Mouse (Mus musculus): ENCODE data around the gene Ap2b1. TPM values are rescaled to one million over a fixed set of nuclear protein-coding genes. Genes with fewer than 3 reads are reported as not detected.
"Not testable (repeated sequence)": the region's sequence is repeated elsewhere in the genome, so short reads cannot be mapped to it uniquely, and the experiment has no call there.

Gene Ap2b1
- total RNA-seq, 2 experiments from 2014 or later, result 39.7 to 49.1 TPM

- DNase-seq, result no peak
Measured at GRCm38 (mm10) chr11:83301431-83301831, 2.6 kb downstream of the Ap2b1 start.

DNA sequence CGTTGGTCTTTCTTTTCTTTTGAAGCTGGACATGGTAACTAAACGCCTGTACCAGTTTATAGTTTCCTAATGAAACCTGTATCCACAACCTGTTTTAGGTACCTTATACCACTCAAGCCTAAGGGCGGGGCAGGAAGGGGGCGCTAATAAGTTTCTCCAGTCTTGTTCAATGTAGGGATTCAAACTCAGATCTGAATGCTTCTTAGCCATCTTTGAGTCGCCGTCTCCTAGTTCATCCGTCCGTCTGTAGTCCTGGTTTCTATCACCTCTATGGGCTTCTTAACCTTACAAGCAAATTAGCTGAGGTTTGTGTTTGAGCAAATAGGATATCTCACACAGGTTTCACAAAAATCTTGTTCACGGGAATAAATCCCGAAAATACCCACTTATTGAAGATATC is 3.3 kb downstream of the Ap2b1 start:
- no peak for DNase-seq

GRCm38 (mm10) chr11:83302526-83303251 is 3.9 kb downstream of the Ap2b1 start, which contains the start of gene Pex12:
TSS of gene Pex12 (minus strand) at chr11:83302586.
- peak; percentile 94 for DNase-seq

- DNase-seq, result no peak
Measured at GRCm38 (mm10) chr11:83303751-83304150, 4.9 kb downstream of the Ap2b1 start.

- no peak for DNase-seq
Measured at GRCm38 (mm10) chr11:83304485-83304884, 5.7 kb downstream of the Ap2b1 start.

DNA sequence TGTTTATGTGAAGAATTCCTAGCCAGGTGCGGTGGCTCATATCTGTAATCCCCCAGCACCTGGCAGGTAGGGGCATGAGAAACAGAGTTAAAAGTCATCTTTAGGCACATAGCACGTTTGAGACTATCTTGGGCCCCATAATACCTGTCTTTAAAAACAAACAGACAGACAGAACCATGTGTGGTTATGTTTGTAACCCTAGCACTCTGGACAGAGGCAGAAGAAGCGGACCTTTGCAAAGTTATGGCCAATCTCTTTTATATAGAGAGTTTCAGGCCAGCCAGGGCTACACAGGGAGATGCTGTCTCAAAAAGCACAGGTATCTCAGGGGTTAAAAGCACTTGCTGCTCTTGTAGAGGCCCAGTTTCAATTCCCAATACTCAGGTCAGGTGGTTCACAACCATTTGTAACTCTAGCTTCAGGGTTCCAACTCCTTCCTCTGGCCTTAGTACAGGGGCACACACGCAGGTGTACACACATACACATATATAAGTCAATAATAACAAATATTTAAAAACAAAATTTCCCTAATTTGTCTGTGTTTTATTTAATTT is 8.0 kb downstream of the Ap2b1 start:
- no peak for DNase-seq

- DNase-seq, result no peak
Measured at GRCm38 (mm10) chr11:83312471-83312870, 13.6 kb downstream of the Ap2b1 start.

DNA sequence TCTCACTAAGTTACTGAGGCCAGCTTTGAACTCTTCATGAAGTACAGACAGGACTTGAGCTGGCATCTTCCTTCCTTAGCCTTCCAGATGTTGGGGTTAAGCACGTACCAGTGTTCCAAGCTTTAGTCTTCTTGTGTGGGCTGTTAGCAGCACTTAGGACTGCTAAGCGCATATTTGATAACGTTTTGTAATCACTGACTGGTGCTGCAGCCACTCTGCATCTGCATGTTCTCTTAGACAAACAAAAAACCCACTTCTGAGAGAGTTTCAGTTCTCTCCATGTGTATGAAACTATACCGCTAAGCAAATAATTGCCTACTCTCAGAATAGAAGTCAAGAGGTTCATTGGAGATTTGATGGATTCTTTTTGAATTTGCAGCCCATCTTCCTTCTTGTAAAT is 20.2 kb downstream of the Ap2b1 start:
- no peak for DNase-seq

DNA sequence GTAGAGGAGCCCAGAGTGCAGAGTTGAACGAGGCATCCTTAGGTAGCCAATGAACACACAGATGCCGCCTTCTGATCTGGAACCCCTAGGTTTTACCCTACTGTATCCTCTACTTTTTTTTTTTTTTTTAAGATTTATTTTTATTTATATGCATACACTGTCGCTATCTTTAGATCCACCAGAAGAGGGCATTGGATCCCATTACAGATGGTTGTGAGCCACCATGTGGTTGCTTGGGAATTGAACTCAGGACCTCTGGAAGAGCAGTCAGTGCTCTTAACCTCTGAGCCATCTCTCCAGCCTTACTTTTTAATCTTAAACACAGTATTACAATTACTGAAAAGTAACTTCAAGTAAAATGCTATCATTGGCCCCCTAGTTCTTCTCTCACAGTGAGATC is 27.9 kb downstream of the Ap2b1 start:
- not testable (repeated sequence) for DNase-seq

DNA sequence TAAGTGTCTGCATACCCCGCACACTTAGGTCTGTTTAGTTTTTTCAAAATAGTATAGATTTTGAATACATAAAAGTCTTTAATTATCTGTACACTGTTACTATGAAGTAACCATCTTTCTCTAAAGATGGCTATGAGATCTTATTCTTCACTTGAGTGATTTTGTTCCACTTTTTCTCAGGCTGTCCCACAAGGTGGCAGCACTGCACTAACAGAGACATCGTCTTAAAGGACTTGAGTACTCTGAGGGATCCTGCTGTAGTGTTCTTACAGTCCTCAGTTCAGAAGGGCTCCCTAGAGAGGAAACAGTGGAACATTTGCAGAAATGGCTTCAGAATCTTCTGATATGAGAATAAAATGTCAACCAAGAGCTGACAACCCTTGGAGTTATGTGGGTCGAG is 28.6 kb downstream of the Ap2b1 start:
- DNase-seq, result peak; percentile 35

- DNase-seq, result no peak
Measured at GRCm38 (mm10) chr11:83335826-83336225, 37.0 kb downstream of the Ap2b1 start.

DNA sequence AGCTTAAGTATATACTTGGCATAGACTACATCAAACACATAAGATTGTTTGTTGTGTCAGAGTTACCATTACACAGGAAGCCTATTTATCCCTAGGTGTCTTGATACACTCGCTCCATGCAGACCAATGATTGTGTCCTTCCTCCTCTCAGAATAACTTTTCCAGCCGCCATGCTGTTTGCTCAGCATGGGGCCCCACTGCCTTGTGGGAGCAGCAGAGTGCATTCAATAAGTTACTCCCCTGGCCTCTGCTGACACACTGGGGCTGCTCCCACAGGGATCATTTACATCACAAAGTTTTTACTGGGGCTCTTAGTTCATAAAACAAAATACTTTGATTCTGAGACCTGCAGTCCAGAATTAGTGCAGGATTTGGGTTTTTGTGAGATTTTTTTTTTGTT is 40.9 kb downstream of the Ap2b1 start:
- DNase-seq, result no peak

- no peak for DNase-seq
Measured at GRCm38 (mm10) chr11:83341716-83342245, 43.0 kb downstream of the Ap2b1 start.

GRCm38 (mm10) chr11:83355428-83355827 is 56.6 kb downstream of the Ap2b1 start:
- no peak for DNase-seq

GRCm38 (mm10) chr11:83357421-83357820 is 58.6 kb downstream of the Ap2b1 start:
- DNase-seq, result no peak

GRCm38 (mm10) chr11:83364656-83365055 is 65.8 kb downstream of the Ap2b1 start:
- no peak for DNase-seq

- no peak for DNase-seq
Measured at GRCm38 (mm10) chr11:83371267-83371666, 72.4 kb downstream of the Ap2b1 start.

DNA sequence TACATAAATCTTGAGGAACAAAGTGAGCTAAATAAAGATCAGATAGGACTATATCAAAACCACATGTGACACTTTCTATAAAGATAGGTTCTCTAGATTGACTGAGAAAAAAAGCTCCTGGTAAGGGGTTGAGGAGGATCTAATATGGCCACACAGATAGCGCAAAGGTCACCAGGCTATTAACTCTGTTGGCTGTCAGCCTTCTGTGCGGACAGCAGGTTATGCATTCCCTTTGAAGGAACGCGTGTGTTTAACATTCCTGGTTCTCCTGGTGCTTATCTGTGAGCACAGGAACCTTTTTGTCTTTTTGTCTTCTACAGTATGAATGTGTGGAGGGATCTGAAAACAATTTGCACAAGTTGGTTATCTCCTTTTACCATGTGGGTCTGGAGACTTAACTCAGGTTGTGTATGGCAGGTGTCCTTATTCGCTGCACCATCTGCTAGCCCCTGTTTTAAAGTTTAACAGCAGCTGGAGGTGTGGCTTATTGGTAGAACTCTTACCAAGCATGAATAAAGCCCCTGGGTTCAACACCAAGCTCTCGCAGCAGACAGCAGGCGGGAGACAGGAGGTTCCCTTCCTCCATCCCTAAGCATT is 81.0 kb downstream of the Ap2b1 start:
- DNase-seq, result no peak

DNA sequence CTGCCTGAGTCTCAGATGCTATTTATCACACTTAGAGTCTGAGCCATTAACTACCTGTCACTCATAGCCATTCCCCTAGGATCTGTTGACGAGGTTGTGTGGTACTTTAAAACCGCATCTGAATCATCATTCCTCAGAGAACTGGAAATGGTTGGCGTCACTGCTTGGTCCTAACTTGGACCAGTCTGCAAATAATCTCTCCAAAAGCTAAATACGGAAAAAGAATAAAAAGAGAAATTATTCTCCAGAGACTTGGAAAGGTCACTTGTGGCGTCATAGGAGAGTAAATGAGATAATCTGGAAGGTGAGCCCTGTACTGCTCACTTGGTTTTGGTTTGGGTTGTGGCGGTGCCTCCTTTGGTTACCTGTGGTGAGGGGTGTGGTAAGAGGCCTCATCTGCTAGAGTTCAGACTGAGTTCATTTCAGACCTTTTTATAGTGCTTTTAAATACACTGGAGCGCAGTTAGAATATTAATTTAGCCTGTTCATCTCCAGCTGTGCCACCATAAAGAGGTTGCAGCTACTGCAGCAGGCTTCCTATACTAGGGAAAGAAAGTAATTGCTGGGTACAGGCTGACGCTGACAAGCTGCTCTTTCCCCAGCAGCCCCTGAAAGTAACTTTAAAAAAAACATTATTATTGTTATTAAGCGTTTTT is 84.2 kb downstream of the Ap2b1 start:
- no peak for DNase-seq

DNA sequence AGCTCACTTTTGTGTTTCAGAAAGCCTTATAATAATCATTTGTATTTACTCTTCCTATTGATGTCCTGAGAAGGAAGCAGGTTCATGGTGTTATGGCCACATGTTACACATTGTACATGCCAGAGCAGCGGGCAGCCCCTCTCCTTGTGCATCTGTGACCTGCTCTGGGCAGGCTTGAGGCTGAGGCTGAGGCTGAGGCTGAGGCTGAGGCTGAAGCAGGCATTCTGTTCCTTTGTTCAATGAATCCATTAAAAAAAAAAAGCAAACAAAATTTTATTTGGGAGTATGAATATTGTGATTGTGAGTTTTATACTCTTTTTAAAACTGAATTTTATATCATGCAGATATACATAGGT is 84.7 kb downstream of the Ap2b1 start:
- DNase-seq, result no peak

- DNase-seq, result no peak
Measured at GRCm38 (mm10) chr11:83393062-83393461, 94.2 kb downstream of the Ap2b1 start.

DNA sequence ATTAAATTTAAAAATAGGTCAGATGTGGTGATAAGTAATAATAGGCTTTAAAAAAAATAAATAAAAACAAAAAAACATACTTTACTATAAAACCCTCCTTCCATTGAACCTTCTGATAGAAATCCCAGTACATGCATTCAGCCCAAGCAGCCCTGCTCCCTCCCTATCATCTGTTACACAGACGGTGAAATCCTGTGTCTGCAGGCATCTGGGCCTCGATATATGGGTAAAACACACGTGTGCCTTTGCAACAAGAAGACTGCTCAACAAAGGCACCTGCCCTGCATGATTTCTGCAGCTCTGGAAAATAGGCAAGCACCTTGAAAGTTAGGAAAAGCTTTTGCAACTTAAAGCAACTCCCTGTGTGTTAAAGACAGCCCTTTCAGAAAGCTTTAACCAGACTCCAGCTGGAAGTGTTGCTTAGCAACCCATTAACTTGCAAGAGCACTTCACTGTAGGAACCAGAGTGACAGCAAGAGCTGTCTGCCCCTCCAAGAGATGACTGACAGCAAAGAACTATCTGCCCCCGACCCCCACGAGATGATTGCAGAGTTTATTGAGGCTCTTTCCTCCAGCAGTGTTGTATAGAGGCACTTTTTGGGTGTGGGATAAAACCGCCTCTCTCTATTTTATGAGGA is 96.1 kb downstream of the Ap2b1 start:
- DNase-seq, result no peak

DNA sequence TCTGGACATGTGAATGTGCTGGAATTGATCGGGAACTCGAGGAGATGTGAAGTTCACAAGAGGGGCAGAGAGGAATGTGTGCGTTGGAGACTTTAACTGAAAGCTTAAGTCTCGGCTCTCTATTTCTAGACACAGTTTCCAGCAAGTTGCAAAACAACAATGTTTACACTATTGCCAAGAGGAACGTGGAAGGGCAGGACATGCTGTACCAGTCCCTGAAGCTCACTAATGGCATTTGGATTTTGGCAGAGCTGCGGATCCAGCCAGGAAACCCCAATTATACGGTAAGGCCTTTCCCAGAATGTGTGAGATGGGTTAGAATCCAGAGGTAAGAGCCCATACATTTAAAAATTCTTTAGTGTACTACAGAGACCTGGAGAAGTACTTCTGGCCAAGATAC is 98.8 kb downstream of the Ap2b1 start:
- no peak for DNase-seq
